Mouse (Mus musculus): ENCODE data around the gene Dpm2. TPM values are rescaled to one million over a fixed set of nuclear protein-coding genes. Genes with fewer than 3 reads are reported as not detected.

Dpm2 gene
- polyA plus RNA-seq, 1 experiment from 2014 or later, result 47.9 TPM

Other genes starting within 250 kb of the Dpm2 start
- gene Ciz1, start 218.5 kb upstream of the Dpm2 start, polyA plus RNA-seq (2015; fragmentation: Nextera tagmentation; extraction: Ambion mirVana), result 15.1 and 18.8 TPM in 2 replicates
- gene Dnm1, start 217.5 kb upstream of the Dpm2 start, polyA plus RNA-seq (2015; fragmentation: Nextera tagmentation; extraction: Ambion mirVana), result 0.25 and 0.52 TPM in 2 replicates
- gene 1110008P14Rik, start 188.9 kb upstream of the Dpm2 start, polyA plus RNA-seq (2015; fragmentation: Nextera tagmentation; extraction: Ambion mirVana), result 20.2 and 21.6 TPM in 2 replicates
- 212 and 273 TPM in 2 replicates for gene Lcn2, start 182.6 kb upstream of the Dpm2 start, polyA plus RNA-seq (2015; fragmentation: Nextera tagmentation; extraction: Ambion mirVana)
- gene Ptges2, start 175.0 kb upstream of the Dpm2 start, polyA plus RNA-seq (2015; fragmentation: Nextera tagmentation; extraction: Ambion mirVana), result 9.4 and 11.0 TPM in 2 replicates
- gene Naif1, start 120.4 kb upstream of the Dpm2 start, polyA plus RNA-seq (2015; fragmentation: Nextera tagmentation; extraction: Ambion mirVana), result 1.9 and 2.0 TPM in 2 replicates
- 9.5 and 9.7 TPM in 2 replicates for gene Slc25a25, start 119.4 kb upstream of the Dpm2 start, polyA plus RNA-seq (2015; fragmentation: Nextera tagmentation; extraction: Ambion mirVana)
- 1.6 TPM in 2 replicates for gene Fam102a, start 35.5 kb upstream of the Dpm2 start, polyA plus RNA-seq (2015; fragmentation: Nextera tagmentation; extraction: Ambion mirVana)
- not detected in 2 replicates for gene Pip5kl1, start 3.9 kb downstream of the Dpm2 start, polyA plus RNA-seq (2015; fragmentation: Nextera tagmentation; extraction: Ambion mirVana)
- 0.06 TPM in 1 of 2 replicates, not detected in the other for gene 9430097D07Rik, start 4.8 kb downstream of the Dpm2 start, polyA plus RNA-seq (2015; fragmentation: Nextera tagmentation; extraction: Ambion mirVana)
- 6.0 and 7.4 TPM in 2 replicates for gene St6galnac4, start 16.2 kb downstream of the Dpm2 start, polyA plus RNA-seq (2015; fragmentation: Nextera tagmentation; extraction: Ambion mirVana)
- 12.0 and 12.8 TPM in 2 replicates for gene St6galnac6, start 28.9 kb downstream of the Dpm2 start, polyA plus RNA-seq (2015; fragmentation: Nextera tagmentation; extraction: Ambion mirVana)
- gene Ak1, start 50.9 kb downstream of the Dpm2 start, polyA plus RNA-seq (2015; fragmentation: Nextera tagmentation; extraction: Ambion mirVana), result 3.4 and 7.9 TPM in 2 replicates
- gene Eng, start 75.7 kb downstream of the Dpm2 start, polyA plus RNA-seq (2015; fragmentation: Nextera tagmentation; extraction: Ambion mirVana), result 25.9 and 29.3 TPM in 2 replicates
- 49.7 and 56.2 TPM in 2 replicates for gene Fpgs, start 133.3 kb downstream of the Dpm2 start, polyA plus RNA-seq (2015; fragmentation: Nextera tagmentation; extraction: Ambion mirVana)
- 40.2 and 43.8 TPM in 2 replicates for gene Cdk9, start 142.2 kb downstream of the Dpm2 start, polyA plus RNA-seq (2015; fragmentation: Nextera tagmentation; extraction: Ambion mirVana)
- 7.1 and 8.6 TPM in 2 replicates for gene Sh2d3c, start 150.2 kb downstream of the Dpm2 start, polyA plus RNA-seq (2015; fragmentation: Nextera tagmentation; extraction: Ambion mirVana)
- gene 6330409D20Rik, start 170.2 kb downstream of the Dpm2 start, polyA plus RNA-seq (2015; fragmentation: Nextera tagmentation; extraction: Ambion mirVana), result not detected in 2 replicates
- gene Tor2a, start 186.4 kb downstream of the Dpm2 start, polyA plus RNA-seq (2015; fragmentation: Nextera tagmentation; extraction: Ambion mirVana), result 25.7 and 26.1 TPM in 2 replicates
- gene Ttc16, start 204.8 kb downstream of the Dpm2 start, polyA plus RNA-seq (2015; fragmentation: Nextera tagmentation; extraction: Ambion mirVana), result 0.07 and 0.11 TPM in 2 replicates
- 1.2 TPM in 2 replicates for gene Ptrh1, start 204.9 kb downstream of the Dpm2 start, polyA plus RNA-seq (2015; fragmentation: Nextera tagmentation; extraction: Ambion mirVana)
- 0.05 TPM in 1 of 2 replicates, not detected in the other for gene Cfap157, start 213.6 kb downstream of the Dpm2 start, polyA plus RNA-seq (2015; fragmentation: Nextera tagmentation; extraction: Ambion mirVana)

Data from liver, embryonic 16.5 days (tissue).